Mouse (Mus musculus) heart, embryonic 11.5 days (tissue): Measurements from ENCODE around the gene H3f3b. TPM values are rescaled to one million over a fixed set of nuclear protein-coding genes. Genes with fewer than 3 reads are reported as not detected.

Source experiments
- ATAC-seq: fragments of 200-750 bp; cut with Nextera tagmentation; replicated peaks from 2 replicates; pipeline ENCODE4 v1.8.0; 2017; ENCODE audit warnings: moderate library complexity; ENCODE audit not compliant: insufficient number of reproducible peaks, low FRiP score, low TSS enrichment
- H3K27ac ChIP-seq: fragments of 300-500 bp; sonication (generic); 2 replicates; pipeline ENCODE4 v1.5.1; 2014; ENCODE audit warnings: mild to moderate bottlenecking, low read depth, low read length
- H3K27me3 ChIP-seq: fragments of 300-500 bp; sonication (generic); 2 replicates; pipeline ENCODE4 v1.6.1; 2014; ENCODE audit warnings: mild to moderate bottlenecking, low read length, mixed read lengths; ENCODE audit not compliant: control insufficient read depth, insufficient read depth
- H3K36me3 ChIP-seq: fragments of 300-500 bp; sonication (generic); 2 replicates; pipeline ENCODE4 v1.6.1; 2014; ENCODE audit warnings: mild to moderate bottlenecking, low read length, moderate library complexity, mixed read lengths; ENCODE audit not compliant: control insufficient read depth, insufficient read depth
- H3K4me1 ChIP-seq: fragments of 300-500 bp; sonication (generic); 2 replicates; pipeline ENCODE4 v1.6.1; 2014; ENCODE audit warnings: low read length; ENCODE audit not compliant: control insufficient read depth, insufficient read depth
- H3K4me2 ChIP-seq: fragments of 300-500 bp; sonication (generic); 2 replicates; pipeline ENCODE4 v1.6.1; 2014; ENCODE audit warnings: mild to moderate bottlenecking, moderate library complexity
- H3K4me3 ChIP-seq: fragments of 300-500 bp; sonication (generic); 2 replicates; pipeline ENCODE4 v1.5.1; 2014; ENCODE audit warnings: low read depth, low read length
- H3K9ac ChIP-seq: fragments of 300-500 bp; sonication (generic); 2 replicates; pipeline ENCODE4 v1.6.1; 2014; ENCODE audit warnings: mild to moderate bottlenecking, low read depth, low read length, moderate library complexity
- H3K9me3 ChIP-seq: fragments of 300-500 bp; sonication (generic); replicated peaks from 2 replicates; pipeline ENCODE4 v1.6.1; 2016; ENCODE audit warnings: low read length; ENCODE audit not compliant: control insufficient read depth
- WGBS: fragments of 180-500 bp; shearing (Covaris S2); extraction: QIAGEN DNeasy Blood & Tissue Kit; methylation state at CpG from one replicate; pipeline ENCODE4 v1.1.7; 2014; ENCODE audit not compliant: insufficient replicate concordance; 5-methylcytosine and 5-hydroxymethylcytosine counted together
- polyA plus RNA-seq: library from polyadenylated mRNA; unstranded; fragments of >200 nt; fragmentation: Nextera tagmentation; extraction: Ambion mirVana; gene quantifications from 2 replicates; pipeline ENCODE4 v1.2.1, GENCODE M21; 2014

The H3f3b gene
- polyA plus RNA-seq, 1 experiment from 2014 or later, result 757 TPM

DNA sequence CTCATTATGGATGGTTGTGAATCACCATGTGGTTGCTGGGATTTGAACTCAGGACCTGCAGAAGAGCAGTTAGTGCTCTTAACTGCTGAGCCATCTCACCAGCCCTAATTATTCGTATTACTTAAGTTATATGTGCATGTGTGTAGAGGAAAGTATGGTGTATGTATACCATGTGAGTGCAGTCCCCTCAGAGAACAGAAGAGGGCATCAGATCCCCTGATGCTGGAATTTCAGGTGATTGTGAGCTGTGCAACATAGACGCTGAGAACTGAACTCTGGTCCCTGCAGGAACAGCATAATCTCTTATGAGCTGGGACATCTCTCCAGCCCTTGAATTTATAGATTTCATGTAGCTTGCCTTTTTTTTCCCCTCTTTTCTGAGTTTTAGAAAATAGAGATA lies 14.1 kb upstream of the H3f3b start:
- 97% methylated on average over 2 of the region's 2 CpGs for WGBS
- H3K4me1 ChIP-seq, result peaks cover 3% of the 10 kb centered on the region; the same call in 1 of the 2 replicates
- no peaks in the 10 kb centered on the region for H3K9me3 ChIP-seq
- H3K27ac ChIP-seq, result no peak overlapping the region
- H3K9ac ChIP-seq, result no peak overlapping the region
- no peak overlapping the region for H3K4me2 ChIP-seq
- no peaks in the 10 kb centered on the region for H3K27me3 ChIP-seq
- no peak for ATAC-seq
- H3K4me3 ChIP-seq, result no peak overlapping the region
- peaks cover 23% of the 10 kb centered on the region for H3K36me3 ChIP-seq

DNA sequence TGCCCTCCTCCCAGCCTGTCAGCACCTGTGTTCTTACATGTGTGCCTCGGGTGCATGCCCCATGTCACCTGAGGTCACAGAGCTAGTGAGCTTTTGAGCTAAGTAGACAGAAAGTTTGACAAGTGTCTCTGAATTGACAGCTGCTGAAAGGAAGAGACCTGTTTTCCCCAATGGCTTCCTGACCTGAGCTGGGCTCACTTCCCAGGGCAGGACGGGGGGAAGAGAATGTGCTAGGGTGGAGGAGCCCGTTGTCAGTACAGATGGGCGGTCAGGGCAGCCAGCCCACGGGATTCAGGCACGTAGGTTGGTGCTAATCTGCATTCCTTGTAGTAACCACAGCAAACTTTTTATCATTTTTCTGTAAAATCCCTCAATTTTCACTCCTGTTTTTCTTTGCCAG lies 12.8 kb upstream of the H3f3b start:
- Histone ChIP-seq H3K9ac (no peak overlapping the region), H3K4me2 (no peak overlapping the region), H3K27ac (no peak overlapping the region), H3K4me1 (peaks cover 3% of the 10 kb centered on the region; the same call in 1 of the 2 replicates), H3K9me3 (no peaks in the 10 kb centered on the region), H3K4me3 (no peak overlapping the region), H3K36me3 (peaks cover 20% of the 10 kb centered on the region), H3K27me3 (no peaks in the 10 kb centered on the region)
- WGBS, result 65% methylated on average over 6 of the region's 6 CpGs
- ATAC-seq, result no peak

DNA sequence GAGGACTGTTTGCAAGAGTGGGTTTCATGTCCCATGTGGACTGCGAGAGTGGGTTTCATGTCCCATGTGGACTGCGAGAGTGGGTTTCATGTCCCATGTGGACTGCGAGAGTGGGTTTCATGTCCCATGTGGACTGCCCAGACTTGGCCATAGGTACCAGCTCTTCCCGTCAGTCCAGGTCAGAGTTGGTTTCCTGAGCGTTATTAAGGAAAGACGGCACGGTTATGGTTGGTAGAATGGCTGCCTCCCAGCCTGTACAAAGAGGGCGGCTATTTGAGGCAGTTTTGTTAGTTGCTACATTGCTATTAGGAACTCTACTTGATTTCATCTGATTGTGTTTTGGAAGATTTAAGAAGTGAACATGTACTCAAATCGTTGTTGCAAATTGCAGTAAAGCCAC lies 10.1 kb upstream of the H3f3b start:
- Histone ChIP-seq H3K9me3 (no peaks in the 10 kb centered on the region), H3K9ac (no peak overlapping the region), H3K27me3 (no peaks in the 10 kb centered on the region), H3K4me2 (no peak overlapping the region), H3K4me3 (no peak overlapping the region), H3K27ac (no peak overlapping the region), H3K36me3 (peaks cover 17% of the 10 kb centered on the region), H3K4me1 (peaks cover 7% of the 10 kb centered on the region)
- 93% methylated on average over 9 of the region's 9 CpGs for WGBS
- ATAC-seq, result no peak

DNA sequence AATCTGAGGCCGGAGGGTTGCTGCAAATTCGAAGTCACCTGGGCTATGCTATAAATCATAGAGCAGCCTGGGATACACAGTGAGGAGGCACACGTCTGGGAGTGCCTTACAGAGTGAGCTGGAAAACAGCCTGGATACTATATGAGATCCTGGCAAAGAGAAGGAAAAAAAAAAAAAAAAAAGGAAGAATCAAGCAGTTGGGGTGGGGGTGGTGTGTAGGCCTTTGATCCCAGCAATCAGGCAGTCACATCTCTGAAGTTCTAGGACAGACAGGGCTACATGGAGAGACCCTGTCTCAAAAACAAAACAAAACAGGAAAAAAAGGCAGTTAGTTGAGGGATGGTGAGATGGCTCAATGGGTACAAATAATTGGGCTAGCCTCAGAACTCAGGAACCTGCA lies 8.9 kb upstream of the H3f3b start:
- WGBS, result 91% methylated on average over 3 of the region's 3 CpGs
- no peak overlapping the region for H3K27ac ChIP-seq
- peaks cover 11% of the 10 kb centered on the region for H3K36me3 ChIP-seq

DNA sequence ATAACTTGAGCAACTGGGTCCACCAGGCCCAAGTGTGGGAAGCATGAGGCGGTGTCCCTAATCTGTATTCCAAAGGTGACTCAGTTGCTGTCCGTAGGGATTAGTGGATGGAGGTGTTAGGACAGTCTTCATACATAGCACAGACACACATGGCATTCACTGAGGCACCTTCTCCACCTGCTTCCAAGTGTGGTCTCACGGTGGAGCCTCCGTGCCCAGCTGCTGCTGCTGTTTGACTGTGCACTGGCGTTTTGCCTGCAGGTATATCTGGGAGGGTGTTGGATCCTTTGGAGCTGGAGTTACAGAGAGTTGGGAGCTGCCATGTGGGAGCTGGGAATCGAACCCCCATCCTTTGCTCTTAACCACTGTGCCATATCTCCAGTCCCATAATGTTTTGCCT lies 6.8 kb upstream of the H3f3b start:
- ATAC-seq, result no peak
- Histone ChIP-seq H3K27me3 (no peaks in the 10 kb centered on the region), H3K9me3 (no peaks in the 10 kb centered on the region), H3K4me1 (peaks cover 18% of the 10 kb centered on the region), H3K4me3 (no peak overlapping the region), H3K36me3 (peaks cover 5% of the 10 kb centered on the region; the same call in 1 of the 2 replicates), H3K4me2 (no peak overlapping the region), H3K9ac (no peak overlapping the region), H3K27ac (no peak overlapping the region)
- 91% methylated on average over 6 of the region's 6 CpGs for WGBS

More for the DNA sequence above, 8.9 kb upstream of the H3f3b start:
- Histone ChIP-seq H3K9me3 (no peaks in the 10 kb centered on the region), H3K4me2 (no peak overlapping the region), H3K9ac (no peak overlapping the region), H3K27me3 (no peaks in the 10 kb centered on the region), H3K4me1 (peaks cover 12% of the 10 kb centered on the region), H3K4me3 (no peak overlapping the region)
- ATAC-seq, result no peak

DNA sequence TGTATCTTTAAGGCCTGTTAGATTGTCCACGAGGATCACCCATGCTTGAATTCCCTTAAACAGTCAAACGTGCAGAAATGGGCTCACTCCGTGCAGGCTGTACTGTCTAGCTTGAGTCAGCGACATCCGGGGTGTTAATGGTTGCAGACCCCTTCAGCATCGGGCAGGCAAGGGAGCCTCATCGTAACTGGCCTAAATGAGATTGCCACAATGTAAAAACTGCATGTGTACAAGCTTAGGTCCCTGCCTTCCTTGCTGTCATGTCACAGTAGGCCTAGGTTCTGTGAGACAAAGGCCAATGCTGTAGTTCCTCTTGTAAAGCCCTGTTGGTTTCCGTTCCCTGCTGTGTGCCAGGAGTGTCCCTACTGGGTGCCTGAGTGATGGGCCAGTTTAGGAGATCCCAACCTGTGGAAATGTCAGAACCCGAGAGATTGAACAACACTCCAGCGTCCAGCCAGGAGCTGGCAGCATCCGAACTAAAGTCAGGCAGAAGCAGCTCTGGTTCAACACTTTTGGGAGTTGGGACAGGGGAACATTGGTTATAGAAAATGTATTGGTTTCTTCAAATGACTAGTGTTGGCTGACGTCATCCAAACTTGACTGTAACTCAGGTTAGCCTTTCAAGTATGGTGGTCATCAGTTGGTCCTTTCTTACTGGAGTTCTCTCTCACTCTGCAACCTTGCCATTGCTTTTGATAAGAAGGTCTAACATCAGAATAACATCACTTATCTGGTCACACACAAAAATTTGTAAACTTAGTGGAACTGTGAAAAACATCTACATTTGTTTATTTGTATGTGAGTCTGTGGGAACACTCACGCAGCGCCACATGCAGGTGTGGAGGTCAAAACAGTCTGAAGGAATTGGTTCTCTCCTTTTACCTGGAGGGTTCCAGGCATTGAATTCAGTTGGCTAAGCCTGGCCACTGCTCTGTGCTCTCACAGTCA lies 3.4 kb upstream of the H3f3b start:
- 29% methylated on average over 14 of the region's 14 CpGs for WGBS
- H3K36me3 ChIP-seq, result no peaks in the 10 kb centered on the region
- peak overlapping the region; percentile 91 for H3K9ac ChIP-seq
- peak overlapping the region; percentile 100 for H3K27ac ChIP-seq
- peak overlapping the region; percentile 82 for H3K4me3 ChIP-seq
- H3K9me3 ChIP-seq, result no peaks in the 10 kb centered on the region
- no peaks in the 10 kb centered on the region for H3K27me3 ChIP-seq
- H3K4me2 ChIP-seq, result peak overlapping the region; percentile 95
- ATAC-seq, result peak; percentile 12
- peaks cover 20% of the 10 kb centered on the region for H3K4me1 ChIP-seq

DNA sequence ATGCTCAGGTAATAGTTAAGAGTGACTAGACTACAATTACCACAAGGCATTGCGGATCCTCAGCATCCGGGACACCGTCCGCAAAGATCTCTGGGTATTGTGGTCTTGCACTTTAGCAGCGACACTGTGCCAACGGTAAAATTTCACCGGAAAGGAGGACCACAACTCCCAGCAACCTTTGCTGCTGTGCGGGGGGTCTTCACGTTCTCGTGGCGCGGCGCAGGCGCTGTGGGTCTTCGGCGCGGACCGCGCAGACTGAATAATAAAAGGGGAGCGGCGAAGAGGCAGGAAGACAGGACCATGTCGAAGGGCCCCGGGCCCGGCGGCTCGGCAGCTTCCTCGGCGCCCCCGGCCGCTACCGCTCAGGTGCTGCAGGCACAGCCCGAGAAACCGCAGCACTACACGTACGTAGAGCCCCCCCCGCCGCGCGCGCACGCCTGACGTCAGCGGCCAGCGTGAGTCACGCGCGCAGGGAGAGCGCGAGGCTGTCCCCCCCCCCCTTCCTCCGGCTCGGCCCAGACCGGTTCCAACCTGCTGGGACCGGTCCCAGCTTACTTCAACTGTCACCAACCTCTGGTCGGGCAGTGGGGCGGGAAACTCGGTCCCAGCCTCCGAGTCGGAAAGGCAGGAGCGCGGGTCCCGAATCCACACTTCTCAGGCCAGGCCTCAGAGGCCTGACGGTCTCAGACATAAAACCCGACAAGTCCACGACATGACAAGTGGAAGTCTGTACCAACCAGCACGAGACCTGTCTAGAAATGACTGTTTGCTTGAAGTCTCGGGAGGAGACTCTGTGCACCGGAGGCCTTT lies 2.5 kb upstream of the H3f3b start, which contains the start of gene Unk:
Gene Unk, plus strand, starts transcription at position 235 of the 810 bp plus-strand sequence.
- Histone ChIP-seq H3K27ac (peak within 1 kb of the TSS; percentile 100), H3K36me3 (no peaks in the 10 kb centered on the region), H3K4me3 (peak within 1 kb of the TSS; percentile 82), H3K9ac (peak within 1 kb of the TSS; percentile 91), H3K4me1 (peaks cover 20% of the 10 kb centered on the region), H3K4me2 (peak within 1 kb of the TSS; percentile 95), H3K9me3 (no peaks in the 10 kb centered on the region), H3K27me3 (no peaks in the 10 kb centered on the region)
- under 1% methylated on average over 48 of the region's 67 CpGs for WGBS
- ATAC-seq, result peak; percentile 93

DNA sequence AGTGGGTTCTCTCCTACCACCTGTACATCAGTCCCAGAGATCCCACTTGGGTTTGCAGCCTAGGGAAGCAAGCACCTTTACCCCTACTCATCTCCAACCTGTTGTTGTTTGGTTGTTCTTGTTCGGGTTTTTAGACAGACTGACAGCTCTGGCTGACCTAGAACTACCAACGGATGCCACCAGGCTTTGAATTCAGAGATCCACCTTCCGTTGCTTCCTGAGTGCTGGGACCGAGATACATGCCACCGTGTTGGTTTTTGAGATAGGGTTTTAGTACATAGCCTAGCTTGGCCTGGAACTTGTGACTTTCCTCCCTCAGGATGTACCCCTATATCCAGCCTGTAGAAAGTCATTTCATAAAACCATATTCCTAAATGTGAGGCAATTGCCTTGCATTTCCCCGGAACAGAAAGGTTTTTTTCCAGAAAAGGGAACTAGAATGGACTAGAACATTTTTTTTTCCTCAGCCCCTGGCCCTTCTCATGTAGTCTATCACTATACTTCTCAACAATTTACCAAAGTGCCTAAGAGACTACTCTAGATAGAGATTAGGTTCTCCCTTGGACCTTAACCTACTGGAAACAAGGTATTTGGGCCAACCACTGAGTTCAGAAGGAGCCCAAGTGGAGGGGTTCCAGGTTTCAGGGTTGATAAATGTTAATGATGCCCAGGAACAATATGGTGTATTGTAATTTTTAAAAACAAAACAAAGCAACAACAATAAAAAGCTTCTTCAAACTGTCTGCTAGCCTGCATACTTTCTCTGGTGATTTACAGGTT lies 1.5 kb upstream of the H3f3b start:
- H3K36me3 ChIP-seq, result no peaks in the 10 kb centered on the region
- 70% methylated on average over 6 of the region's 6 CpGs for WGBS
- H3K9me3 ChIP-seq, result no peaks in the 10 kb centered on the region
- H3K27me3 ChIP-seq, result no peaks in the 10 kb centered on the region
- peak overlapping the region; percentile 82 for H3K4me3 ChIP-seq
- H3K27ac ChIP-seq, result no peak overlapping the region
- peak overlapping the region; percentile 95 for H3K4me2 ChIP-seq
- no peak for ATAC-seq
- peaks cover 20% of the 10 kb centered on the region for H3K4me1 ChIP-seq
- peak overlapping the region; percentile 91; the same call in 1 of the 2 replicates for H3K9ac ChIP-seq
